Mouse (Mus musculus) midbrain, embryonic 16.5 days (tissue): ENCODE measurements around the gene Fcrla. TPM values are rescaled to one million over a fixed set of nuclear protein-coding genes. Genes with fewer than 3 reads are reported as not detected.

Experiments used
- ATAC-seq: fragments of 200-750 bp; cut with Nextera tagmentation; 2 replicates; pipeline ENCODE4 v1.8.0; 2017; ENCODE audit warnings: moderate TSS enrichment
- H3K27ac ChIP-seq: fragments of 300-500 bp; sonication (generic); 2 replicates; pipeline ENCODE4 v1.5.1; 2014; ENCODE audit warnings: mild to moderate bottlenecking, low read length, mixed read lengths
- H3K27me3 ChIP-seq: fragments of 300-500 bp; sonication (generic); 2 replicates; pipeline ENCODE4 v1.6.1; 2014; ENCODE audit warnings: low read depth, low read length, mixed read lengths; ENCODE audit not compliant: control insufficient read depth, insufficient read depth
- H3K36me3 ChIP-seq: fragments of 300-500 bp; sonication (generic); 2 replicates; pipeline ENCODE4 v1.6.1; 2014; ENCODE audit warnings: mild to moderate bottlenecking, low read length, moderate library complexity, mixed read lengths; ENCODE audit not compliant: control insufficient read depth, insufficient read depth
- H3K4me1 ChIP-seq: fragments of 300-500 bp; sonication (generic); 2 replicates; pipeline ENCODE4 v1.6.1; 2014; ENCODE audit warnings: mild to moderate bottlenecking, low read length, mixed read lengths; ENCODE audit not compliant: control insufficient read depth, insufficient read depth
- H3K4me2 ChIP-seq: fragments of 300-500 bp; sonication (generic); 2 replicates; pipeline ENCODE4 v1.6.1; 2014; ENCODE audit warnings: mild to moderate bottlenecking, low read length, mixed read lengths
- H3K4me3 ChIP-seq: fragments of 300-500 bp; sonication (generic); 2 replicates; pipeline ENCODE4 v1.5.1; 2014; ENCODE audit warnings: low read depth, mild to moderate bottlenecking, low read length, moderate library complexity, mixed read lengths
- H3K9ac ChIP-seq: fragments of 300-500 bp; sonication (generic); 2 replicates; pipeline ENCODE4 v1.6.1; 2014; ENCODE audit warnings: low read depth, low read length, mixed read lengths
- H3K9me3 ChIP-seq: fragments of 300-500 bp; sonication (generic); replicated peaks from 2 replicates; pipeline ENCODE4 v1.6.1; 2014; ENCODE audit warnings: mild to moderate bottlenecking, low read length, mixed read lengths; ENCODE audit not compliant: control insufficient read depth, poor library complexity, severe bottlenecking
- WGBS: fragments of 180-500 bp; shearing (Covaris S2); extraction: QIAGEN DNeasy Blood & Tissue Kit; methylation state at CpG from one replicate; pipeline ENCODE4 v1.1.7; 2014; 5-methylcytosine and 5-hydroxymethylcytosine counted together
- polyA plus RNA-seq: library from polyadenylated mRNA; unstranded; fragments of >200 nt; fragmentation: Nextera tagmentation; extraction: Ambion mirVana; gene quantifications from 2 replicates; pipeline ENCODE4 v1.2.1, GENCODE M21; 2015

The Fcrla gene
- polyA plus RNA-seq, 1 experiment from 2014 or later, result not detected

GRCm38 (mm10) chr1:170884390-170884789, 43.0 kb downstream of the Fcrla start:
- Histone ChIP-seq H3K9me3 (no peaks in the 10 kb centered on the region), H3K27ac (peak overlapping the region; percentile 90; the same call in 1 of the 2 replicates), H3K4me3 (peak overlapping the region; percentile 82), H3K27me3 (no peaks in the 10 kb centered on the region), H3K36me3 (peaks cover 10% of the 10 kb centered on the region; the same call in 1 of the 2 replicates), H3K9ac (peak overlapping the region; percentile 93), H3K4me2 (peak overlapping the region; percentile 80), H3K4me1 (peaks cover 22% of the 10 kb centered on the region)
- ATAC-seq, result peak; percentile 15; the same call in 1 of the 2 replicates
- 32% methylated on average over 8 of the region's 8 CpGs for WGBS

- no peak overlapping the region for H3K9ac ChIP-seq
- ATAC-seq, result no peak
Observed at GRCm38 (mm10) chr1:170882915-170883485, 44.4 kb downstream of the Fcrla start.

DNA sequence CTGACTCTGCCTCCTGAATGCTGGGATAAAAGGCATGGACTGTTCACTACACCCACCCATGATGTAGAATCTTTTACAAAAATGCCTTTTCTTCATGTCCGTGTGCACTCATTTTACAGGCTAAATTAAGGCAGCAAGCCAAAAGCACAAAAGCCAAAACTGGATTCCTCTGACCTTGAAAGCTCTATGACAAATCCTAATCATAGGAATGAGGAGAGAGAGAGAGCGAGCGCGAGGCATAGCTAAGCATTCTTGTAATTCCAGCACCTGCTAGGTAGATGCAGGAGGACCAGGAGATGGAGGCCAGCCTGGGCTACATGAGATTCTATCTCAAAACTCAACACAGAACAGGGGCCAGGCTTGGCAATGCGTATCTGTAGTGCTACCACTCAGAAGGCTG, 50.5 kb downstream of the Fcrla start:
- WGBS, result 97% methylated on average over 5 of the region's 5 CpGs
- no peak for ATAC-seq
- Histone ChIP-seq H3K27ac (no peak overlapping the region), H3K4me2 (no peak overlapping the region), H3K9me3 (no peaks in the 10 kb centered on the region), H3K4me3 (no peak overlapping the region), H3K4me1 (no peaks in the 10 kb centered on the region), H3K36me3 (peaks cover 25% of the 10 kb centered on the region), H3K27me3 (no peaks in the 10 kb centered on the region), H3K9ac (no peak overlapping the region)

More at GRCm38 (mm10) chr1:170882915-170883485, 44.4 kb downstream of the Fcrla start:
- no peaks in the 10 kb centered on the region for H3K27me3 ChIP-seq
- H3K4me3 ChIP-seq, result no peak overlapping the region
- no peak overlapping the region for H3K4me2 ChIP-seq
- peaks cover 14% of the 10 kb centered on the region; the same call in 1 of the 2 replicates for H3K36me3 ChIP-seq
- WGBS, result 89% methylated on average over 5 of the region's 5 CpGs
- no peaks in the 10 kb centered on the region for H3K9me3 ChIP-seq
- H3K4me1 ChIP-seq, result peaks cover 22% of the 10 kb centered on the region
- H3K27ac ChIP-seq, result no peak overlapping the region

GRCm38 (mm10) chr1:170875676-170876075, 51.7 kb downstream of the Fcrla start:
- Histone ChIP-seq H3K4me3 (no peak overlapping the region), H3K27me3 (no peaks in the 10 kb centered on the region), H3K4me2 (no peak overlapping the region), H3K36me3 (peaks cover 25% of the 10 kb centered on the region), H3K27ac (no peak overlapping the region), H3K9ac (no peak overlapping the region), H3K9me3 (no peaks in the 10 kb centered on the region), H3K4me1 (no peaks in the 10 kb centered on the region)
- no peak for ATAC-seq
- WGBS, result 94% methylated on average over 3 of the region's 3 CpGs

DNA sequence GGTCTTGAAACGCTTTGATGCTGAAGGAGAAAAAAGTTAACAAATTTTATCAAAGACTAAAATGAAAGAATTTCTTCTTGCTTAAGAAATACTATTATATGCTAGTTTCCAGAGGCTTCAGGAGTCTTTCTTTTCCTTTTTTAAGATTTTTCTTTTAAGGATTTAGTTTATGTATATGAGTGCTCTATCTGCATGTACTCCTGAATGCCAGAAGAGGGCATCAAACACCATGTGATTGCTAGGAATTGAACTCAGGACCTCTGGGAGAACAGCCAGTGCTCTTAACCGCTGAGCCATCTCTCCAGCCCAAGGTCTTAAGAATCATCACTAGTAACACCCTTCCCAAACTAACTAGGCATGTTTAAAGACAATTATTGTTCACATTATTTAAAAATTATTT, 55.4 kb downstream of the Fcrla start:
- no peak for ATAC-seq
- no peak overlapping the region for H3K4me3 ChIP-seq
- H3K9me3 ChIP-seq, result no peaks in the 10 kb centered on the region
- H3K4me2 ChIP-seq, result no peak overlapping the region
- peaks cover 11% of the 10 kb centered on the region for H3K36me3 ChIP-seq
- 93% methylated on average over 2 of the region's 2 CpGs for WGBS
- peaks cover 6% of the 10 kb centered on the region for H3K4me1 ChIP-seq
- no peak overlapping the region for H3K9ac ChIP-seq
- H3K27me3 ChIP-seq, result no peaks in the 10 kb centered on the region
- no peak overlapping the region for H3K27ac ChIP-seq

GRCm38 (mm10) chr1:170871402-170871801, 56.0 kb downstream of the Fcrla start:
- no peak overlapping the region for H3K27ac ChIP-seq
- 93% methylated on average over 6 of the region's 6 CpGs for WGBS
- no peak overlapping the region for H3K4me2 ChIP-seq
- no peak overlapping the region for H3K4me3 ChIP-seq
- ATAC-seq, result no peak
- peaks cover 12% of the 10 kb centered on the region for H3K4me1 ChIP-seq
- H3K9ac ChIP-seq, result no peak overlapping the region
- no peaks in the 10 kb centered on the region for H3K27me3 ChIP-seq
- no peaks in the 10 kb centered on the region for H3K9me3 ChIP-seq
- peaks cover 8% of the 10 kb centered on the region; the same call in 1 of the 2 replicates for H3K36me3 ChIP-seq

- no peak overlapping the region; the same call in 1 of the 2 replicates for H3K27ac ChIP-seq
- H3K4me1 ChIP-seq, result peaks cover 17% of the 10 kb centered on the region
- peak; percentile 56 for ATAC-seq
- H3K4me2 ChIP-seq, result peak overlapping the region; percentile 77
- H3K36me3 ChIP-seq, result no peaks in the 10 kb centered on the region
- no peaks in the 10 kb centered on the region for H3K9me3 ChIP-seq
- no peaks in the 10 kb centered on the region for H3K27me3 ChIP-seq
- H3K9ac ChIP-seq, result peak overlapping the region; percentile 70
- H3K4me3 ChIP-seq, result peak overlapping the region; percentile 75
- WGBS, result 18% methylated on average over 14 of the region's 14 CpGs
Observed at GRCm38 (mm10) chr1:170868905-170869283, 58.5 kb downstream of the Fcrla start.

GRCm38 (mm10) chr1:170868107-170868904, 59.1 kb downstream of the Fcrla start:
- Histone ChIP-seq H3K9me3 (no peaks in the 10 kb centered on the region), H3K9ac (peak overlapping the region; percentile 70), H3K27ac (no peak overlapping the region; the same call in 1 of the 2 replicates), H3K4me2 (peak overlapping the region; percentile 77), H3K36me3 (no peaks in the 10 kb centered on the region), H3K4me1 (peaks cover 17% of the 10 kb centered on the region), H3K4me3 (peak overlapping the region; percentile 75), H3K27me3 (no peaks in the 10 kb centered on the region)
- peak; percentile 92 for ATAC-seq
- under 1% methylated on average over 33 of the region's 33 CpGs for WGBS

GRCm38 (mm10) chr1:170867691-170868105, 59.7 kb downstream of the Fcrla start, which contains the start of gene Atf6:
Gene Atf6 (minus strand): TSS chr1:170867771.
- Histone ChIP-seq H3K27ac (peak within 1 kb of the TSS; percentile 77), H3K9ac (peak within 1 kb of the TSS; percentile 83), H3K27me3 (no peaks in the 10 kb centered on the region), H3K9me3 (no peaks in the 10 kb centered on the region), H3K4me3 (peak within 1 kb of the TSS; percentile 75), H3K4me2 (peak within 1 kb of the TSS; percentile 77), H3K4me1 (peaks cover 17% of the 10 kb centered on the region), H3K36me3 (no peaks in the 10 kb centered on the region)
- WGBS, result under 1% methylated on average over 25 of the region's 25 CpGs
- ATAC-seq, result peak; percentile 69
